Comparison of ENCODE assay signal across 17 mouse cellular contexts in genomic region chr19:6370175-6370574, GRCm38 (mm10).
"Had no signal": no experiment of that assay in that cellular context is flagged by ENCODE, and none has a peak within 500 bp of the region (broad histone marks: within the 10 kb centered on the region; RNA-seq: fewer than 3 reads in every experiment).

No protein-coding gene starts in this region.

- H3K4me3 ChIP-seq: limb, embryonic 12.5 days; limb, embryonic 15.5 days; stomach, embryonic 15.5 days had no signal

- DNase-seq: kidney, adult 9 months; kidney, postnatal 14 days; kidney, postnatal 4 days; left cerebral cortex, postnatal 4 days; liver, postnatal 0 days; lung, embryonic 14.5 days; midbrain, embryonic 14.5 days; right cerebral cortex, adult 18-20 months; right cerebral cortex, postnatal 25 days; spleen, adult 18-20 months; thymus, adult 18-20 months; thymus, postnatal 36 days had no signal

- ATAC-seq: liver, postnatal 0 days; lung, postnatal 0 days had no signal

- H3K27ac ChIP-seq: limb, embryonic 12.5 days; liver, embryonic 14.5 days; stomach, embryonic 15.5 days had no signal
